Mouse (Mus musculus) bone marrow macrophage, adult 2 months (primary cell): ENCODE data around the gene Nav2.

Experiments used
- CTCF ChIP-seq: IDR thresholded peaks from 2 replicates; pipeline ENCODE4 v1.5.1; 2012; ENCODE audit warnings: low read depth, mild to moderate bottlenecking, low read length, moderate library complexity
- POLR2A ChIP-seq: IDR thresholded peaks from 2 replicates; pipeline ENCODE4 v1.6.1; 2012; ENCODE audit warnings: mild to moderate bottlenecking, low read depth, low read length, borderline replicate concordance

DNA sequence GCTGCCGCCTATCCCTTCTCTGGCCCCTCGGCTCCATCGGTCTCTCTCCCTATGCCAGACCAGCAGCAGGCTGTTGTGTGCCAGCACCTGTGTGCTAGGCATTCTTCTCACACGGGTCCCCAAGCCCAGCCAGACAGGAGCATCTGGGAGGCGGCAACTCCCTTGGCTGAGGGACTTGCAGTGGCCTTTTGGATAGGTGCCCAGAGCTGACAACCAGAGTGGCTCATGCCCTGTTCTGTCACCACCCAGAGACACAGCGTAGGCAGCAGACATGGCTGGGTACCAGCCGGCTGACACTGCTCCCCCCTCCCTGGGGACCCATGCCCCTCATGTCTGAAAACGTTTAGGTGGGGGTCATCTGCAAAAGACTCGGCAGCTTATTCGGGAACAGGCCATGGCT, 146.8 kb downstream of the Nav2 start:
- no peak for TF ChIP-seq POLR2A
- TF ChIP-seq CTCF, result no peak
